Mouse (Mus musculus) embryonic facial prominence, embryonic 11.5 days (tissue): Measurements from ENCODE around the gene Vav3. TPM values are rescaled to one million over a fixed set of nuclear protein-coding genes. Genes with fewer than 3 reads are reported as not detected.

ENCODE experiments used
- ATAC-seq: fragments of 200-750 bp; cut with Nextera tagmentation; replicated peaks from 2 replicates; pipeline ENCODE4 v1.8.0; 2017; ENCODE audit warnings: low read depth; ENCODE audit not compliant: insufficient number of reproducible peaks, low FRiP score, low TSS enrichment
- DNase-seq: peaks from one replicate; pipeline ENCODE4 v3.0.0-alpha.2; 2015; ENCODE audit warnings: low spot score
- H3K27ac ChIP-seq: fragments of 300-500 bp; sonication (generic); replicated peaks from 2 replicates; pipeline ENCODE4 v1.5.1; 2014; ENCODE audit warnings: mild to moderate bottlenecking, low read depth, low read length, control low read depth
- H3K27me3 ChIP-seq: fragments of 300-500 bp; sonication (generic); 2 replicates; pipeline ENCODE4 v1.6.1; 2014; ENCODE audit warnings: mild to moderate bottlenecking, low read length, moderate library complexity, mixed read lengths; ENCODE audit not compliant: control insufficient read depth, insufficient read depth
- H3K36me3 ChIP-seq: fragments of 300-500 bp; sonication (generic); replicated peaks from 2 replicates; pipeline ENCODE4 v1.6.1; 2014; ENCODE audit warnings: low read depth, mild to moderate bottlenecking, low read length, moderate library complexity, mixed read lengths; ENCODE audit not compliant: control insufficient read depth, insufficient read depth
- H3K4me1 ChIP-seq: fragments of 300-500 bp; sonication (generic); 2 replicates; pipeline ENCODE4 v1.6.1; 2014; ENCODE audit warnings: low read length, mixed read lengths; ENCODE audit not compliant: control insufficient read depth, insufficient read depth
- H3K4me2 ChIP-seq: fragments of 300-500 bp; sonication (generic); 2 replicates; pipeline ENCODE4 v1.6.1; 2014; ENCODE audit warnings: low read depth, mild to moderate bottlenecking, control low read depth, low read length, moderate library complexity
- H3K4me3 ChIP-seq: fragments of 300-500 bp; sonication (generic); 2 replicates; pipeline ENCODE4 v1.5.1; 2014; ENCODE audit warnings: low read depth, low read length, control low read depth
- H3K9ac ChIP-seq: fragments of 300-500 bp; sonication (generic); replicated peaks from 2 replicates; pipeline ENCODE4 v1.6.1; 2014; ENCODE audit warnings: mild to moderate bottlenecking, control low read depth, low read length
- H3K9me3 ChIP-seq: fragments of 300-500 bp; sonication (generic); replicated peaks from 2 replicates; pipeline ENCODE4 v1.6.1; 2016; ENCODE audit warnings: mild to moderate bottlenecking, low read length, inconsistent platforms, mixed read lengths; ENCODE audit not compliant: control insufficient read depth
- WGBS: fragments of 180-500 bp; shearing (Covaris S2); extraction: QIAGEN DNeasy Blood & Tissue Kit; methylation state at CpG from one replicate; pipeline ENCODE4 v1.1.7; 2014; 5-methylcytosine and 5-hydroxymethylcytosine counted together
- polyA plus RNA-seq: library from polyadenylated mRNA; unstranded; fragments of >200 nt; fragmentation: Nextera tagmentation; extraction: Ambion mirVana; gene quantifications from 2 replicates; pipeline ENCODE4 v1.2.1, GENCODE M21; 2014

Vav3 gene
- polyA plus RNA-seq, 1 experiment from 2014 or later: 7.2 TPM

GRCm38 (mm10) chr3:109339290-109339689 is 1.2 kb upstream of the Vav3 start:
- Histone ChIP-seq H3K9me3 (no peaks in the 10 kb centered on the region), H3K27ac (no peak overlapping the region), H3K27me3 (no peaks in the 10 kb centered on the region; the same call in 1 of the 2 replicates), H3K36me3 (no peaks in the 10 kb centered on the region), H3K4me2 (no peak overlapping the region), H3K9ac (no peak overlapping the region), H3K4me3 (no peak overlapping the region), H3K4me1 (no peaks in the 10 kb centered on the region)
- 75% methylated on average over 9 of the region's 9 CpGs for WGBS
- ATAC-seq: no peak
- no peak for DNase-seq

GRCm38 (mm10) chr3:109339941-109340273 is 546 bp upstream of the Vav3 start:
- DNase-seq: peak; percentile 75

GRCm38 (mm10) chr3:109341071-109341480 is 623 bp downstream of the Vav3 start:
- no peak for ATAC-seq
- WGBS: under 1% methylated on average over 18 of the region's 18 CpGs
- no peaks in the 10 kb centered on the region for H3K4me1 ChIP-seq
- H3K9ac ChIP-seq: peak overlapping the region; percentile 74
- H3K4me3 ChIP-seq: peak overlapping the region; percentile 59
- no peaks in the 10 kb centered on the region; the same call in 1 of the 2 replicates for H3K27me3 ChIP-seq
- no peak overlapping the region; the same call in 1 of the 2 replicates for H3K27ac ChIP-seq
- peak overlapping the region; percentile 80 for H3K4me2 ChIP-seq
- no peaks in the 10 kb centered on the region for H3K36me3 ChIP-seq
- no peaks in the 10 kb centered on the region for H3K9me3 ChIP-seq
- peak; percentile 28 for DNase-seq

More at GRCm38 (mm10) chr3:109339941-109340273, 546 bp upstream of the Vav3 start:
- Histone ChIP-seq H3K4me3 (peak overlapping the region; percentile 59), H3K4me2 (peak overlapping the region; percentile 80), H3K27me3 (no peaks in the 10 kb centered on the region; the same call in 1 of the 2 replicates), H3K27ac (no peak overlapping the region), H3K36me3 (no peaks in the 10 kb centered on the region), H3K9me3 (no peaks in the 10 kb centered on the region), H3K9ac (peak overlapping the region; percentile 74; the same call in 1 of the 2 replicates), H3K4me1 (no peaks in the 10 kb centered on the region)
- ATAC-seq: no peak
- WGBS: 2% methylated on average over 9 of the region's 9 CpGs

- 2% methylated on average over 8 of the region's 8 CpGs for WGBS
- Histone ChIP-seq H3K9me3 (no peaks in the 10 kb centered on the region), H3K36me3 (no peaks in the 10 kb centered on the region), H3K27me3 (no peaks in the 10 kb centered on the region; the same call in 1 of the 2 replicates), H3K9ac (peak overlapping the region; percentile 36; the same call in 1 of the 2 replicates), H3K4me2 (peak overlapping the region; percentile 80), H3K27ac (no peak overlapping the region), H3K4me3 (peak overlapping the region; percentile 59), H3K4me1 (no peaks in the 10 kb centered on the region)
- ATAC-seq (no peak), DNase-seq (peak; percentile 35)
These were observed 1.2 kb downstream of the Vav3 start for GRCm38 (mm10) chr3:109341631-109342030.

DNA sequence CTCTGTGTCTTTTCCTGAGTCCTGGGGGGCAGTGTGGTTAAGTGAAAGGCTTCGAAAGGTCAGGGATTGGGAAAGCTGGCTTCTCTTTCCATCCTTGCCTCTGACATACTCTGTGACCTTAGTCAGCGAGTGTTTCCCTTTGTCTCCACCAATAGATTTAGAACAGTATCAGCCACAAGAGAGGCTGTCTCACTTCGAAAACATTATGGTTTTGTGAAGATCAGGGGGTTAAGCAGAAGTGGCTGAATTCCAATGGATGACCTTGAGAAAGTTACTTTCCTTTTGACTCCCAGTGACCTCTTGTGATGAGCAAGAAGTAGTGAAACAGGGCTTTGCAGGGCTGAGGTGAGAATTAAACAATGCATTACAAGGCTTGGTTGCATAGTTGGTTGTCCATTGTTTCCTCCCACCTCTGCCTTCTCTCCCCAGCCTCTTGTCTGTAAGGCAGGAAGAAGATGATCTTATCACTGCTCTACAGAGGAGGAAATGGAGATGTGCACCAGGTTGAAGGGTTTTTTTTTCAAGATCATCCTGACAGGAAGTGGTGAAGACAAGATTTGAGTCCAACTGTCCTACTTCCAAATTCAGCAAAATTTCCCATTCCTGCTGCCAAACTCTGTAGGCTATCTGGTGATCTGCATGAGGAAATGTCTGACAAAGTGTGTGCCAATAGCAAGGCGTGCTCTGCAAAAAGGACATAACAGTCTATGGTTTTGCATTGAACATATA is 11.7 kb downstream of the Vav3 start:
- H3K9ac ChIP-seq: no peak overlapping the region
- ATAC-seq (no peak), DNase-seq (no peak)
- H3K4me1 ChIP-seq: no peaks in the 10 kb centered on the region
- no peaks in the 10 kb centered on the region for H3K27me3 ChIP-seq
- no peak overlapping the region for H3K4me2 ChIP-seq
- H3K27ac ChIP-seq: no peak overlapping the region
- no peaks in the 10 kb centered on the region for H3K36me3 ChIP-seq
- no peak overlapping the region for H3K4me3 ChIP-seq
- no peaks in the 10 kb centered on the region for H3K9me3 ChIP-seq
- WGBS: 79% methylated on average over 4 of the region's 4 CpGs

- WGBS: 85% methylated on average over 6 of the region's 6 CpGs
- no peak overlapping the region for H3K9ac ChIP-seq
- no peak overlapping the region for H3K27ac ChIP-seq
- no peaks in the 10 kb centered on the region for H3K27me3 ChIP-seq
- no peak overlapping the region for H3K4me2 ChIP-seq
- H3K4me3 ChIP-seq: no peak overlapping the region
- no peak for ATAC-seq
- no peaks in the 10 kb centered on the region for H3K4me1 ChIP-seq
- H3K9me3 ChIP-seq: no peaks in the 10 kb centered on the region
- no peak for DNase-seq
- H3K36me3 ChIP-seq: no peaks in the 10 kb centered on the region
These were observed 12.2 kb downstream of the Vav3 start for GRCm38 (mm10) chr3:109352690-109353089.

DNA sequence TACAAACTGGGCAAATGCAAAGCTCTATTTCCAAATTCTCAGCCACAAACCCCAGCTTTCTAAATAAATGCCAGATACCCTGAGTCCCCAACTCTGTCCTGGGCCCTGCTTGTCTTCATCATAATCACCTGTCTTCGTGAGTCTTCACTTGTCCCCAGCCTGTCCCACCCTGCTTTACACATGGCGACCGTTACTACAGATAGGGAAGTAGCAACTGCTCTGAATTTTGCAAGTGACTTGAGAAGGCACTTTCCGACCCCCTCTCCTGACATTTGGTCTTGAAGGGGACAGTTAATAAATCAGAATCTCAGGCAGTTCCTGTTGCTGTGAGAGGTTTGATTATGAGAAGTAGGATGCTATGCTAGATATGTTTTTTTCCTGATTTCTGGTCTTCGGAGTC is 13.4 kb downstream of the Vav3 start:
- Histone ChIP-seq H3K9ac (no peak overlapping the region), H3K4me1 (no peaks in the 10 kb centered on the region), H3K27ac (no peak overlapping the region), H3K4me3 (no peak overlapping the region), H3K4me2 (no peak overlapping the region), H3K9me3 (no peaks in the 10 kb centered on the region), H3K27me3 (no peaks in the 10 kb centered on the region), H3K36me3 (no peaks in the 10 kb centered on the region)
- no peak for ATAC-seq
- WGBS: 87% methylated on average over 5 of the region's 5 CpGs
- no peak for DNase-seq

DNA sequence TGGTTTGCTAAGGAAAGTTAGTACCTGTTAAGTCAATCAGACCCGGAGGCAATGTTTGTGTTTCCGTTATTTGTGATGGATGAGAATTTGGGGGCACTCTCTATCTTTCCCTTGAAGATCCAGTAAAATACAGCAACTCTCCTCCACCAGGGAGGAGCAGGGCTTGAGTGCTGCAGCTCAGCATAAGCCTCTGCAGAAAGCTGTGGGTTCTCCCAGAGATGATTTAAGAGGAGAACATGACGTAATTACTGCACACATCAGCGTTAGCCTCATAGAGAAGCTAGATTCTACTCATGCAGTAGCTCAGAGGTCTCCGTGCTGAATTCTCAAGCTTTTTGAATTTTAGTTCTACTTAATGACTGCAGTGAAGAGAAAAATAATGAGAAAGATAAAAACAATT is 14.7 kb downstream of the Vav3 start:
- WGBS: 85% methylated on average over 5 of the region's 5 CpGs
- Histone ChIP-seq H3K36me3 (no peaks in the 10 kb centered on the region), H3K27me3 (no peaks in the 10 kb centered on the region), H3K4me1 (no peaks in the 10 kb centered on the region), H3K9me3 (no peaks in the 10 kb centered on the region), H3K4me2 (no peak overlapping the region), H3K27ac (no peak overlapping the region), H3K4me3 (no peak overlapping the region), H3K9ac (no peak overlapping the region)
- ATAC-seq (no peak), DNase-seq (no peak)
